Mouse (Mus musculus): ENCODE data around the gene Zbtb38.

GRCm38 (mm10) chr9:96689076-96689475 lies 63.6 kb downstream of the Zbtb38 start:
- no peak for TF ChIP-seq CTCF (IDR thresholded peaks at IDR 0.05; ENCODE audit: extremely low read depth, insufficient read depth, insufficient read length, insufficient replicate concordance)
- no peak for TF ChIP-seq POLR2A (IDR thresholded peaks at IDR 0.05; ENCODE audit: low read depth, low read length)

All from spleen, adult 2 months (tissue).